Mouse (Mus musculus) liver, embryonic 15.5 days (tissue): ENCODE data around the gene Apoe. TPM values are rescaled to one million over a fixed set of nuclear protein-coding genes. Genes with fewer than 3 reads are reported as not detected.

Source experiments
- ATAC-seq: fragments of 200-750 bp; cut with Nextera tagmentation; 2 replicates; pipeline ENCODE4 v1.8.0; 2017; ENCODE audit warnings: moderate number of reproducible peaks, mild to moderate bottlenecking, moderate library complexity; ENCODE audit not compliant: insufficient read depth
- H3K27ac ChIP-seq: fragments of 300-500 bp; sonication (generic); replicated peaks from 2 replicates; pipeline ENCODE4 v1.5.1; 2015; ENCODE audit warnings: mild to moderate bottlenecking, inconsistent platforms
- H3K27me3 ChIP-seq: fragments of 300-500 bp; sonication (generic); 2 replicates; pipeline ENCODE4 v1.6.1; 2015; ENCODE audit warnings: mild to moderate bottlenecking, inconsistent platforms
- H3K36me3 ChIP-seq: fragments of 300-500 bp; sonication (generic); replicated peaks from 2 replicates; pipeline ENCODE4 v1.6.1; 2015; ENCODE audit warnings: moderate library complexity, mild to moderate bottlenecking, inconsistent platforms
- H3K4me1 ChIP-seq: fragments of 300-500 bp; sonication (generic); replicated peaks from 2 replicates; pipeline ENCODE4 v1.6.1; 2015; ENCODE audit warnings: inconsistent platforms
- H3K4me2 ChIP-seq: fragments of 300-500 bp; sonication (generic); 2 replicates; pipeline ENCODE4 v1.6.1; 2015; ENCODE audit warnings: moderate library complexity, mild to moderate bottlenecking, inconsistent platforms
- H3K4me3 ChIP-seq: fragments of 300-500 bp; sonication (generic); replicated peaks from 2 replicates; pipeline ENCODE4 v1.5.1; 2015; ENCODE audit warnings: mild to moderate bottlenecking, inconsistent platforms
- H3K9ac ChIP-seq: fragments of 300-500 bp; sonication (generic); 2 replicates; pipeline ENCODE4 v1.6.1; 2015; ENCODE audit warnings: moderate library complexity, mild to moderate bottlenecking, inconsistent platforms
- H3K9me3 ChIP-seq: fragments of 300-500 bp; sonication (generic); replicated peaks from 2 replicates; pipeline ENCODE4 v1.6.1; 2016; ENCODE audit warnings: inconsistent platforms
- WGBS: fragments of 180-500 bp; shearing (Covaris S2); methylation state at CpG from one replicate; pipeline ENCODE4 v1.1.7; 2015; ENCODE audit warnings: mixed read lengths; ENCODE audit not compliant: insufficient replicate concordance; 5-methylcytosine and 5-hydroxymethylcytosine counted together
- polyA plus RNA-seq: library from polyadenylated mRNA; unstranded; fragments of >200 nt; fragmentation: Nextera tagmentation; extraction: Ambion mirVana; gene quantifications from 2 replicates; pipeline ENCODE4 v1.2.1, GENCODE M21; 2015

Apoe gene
- polyA plus RNA-seq, 1 experiment from 2014 or later, result 2,704 TPM

DNA sequence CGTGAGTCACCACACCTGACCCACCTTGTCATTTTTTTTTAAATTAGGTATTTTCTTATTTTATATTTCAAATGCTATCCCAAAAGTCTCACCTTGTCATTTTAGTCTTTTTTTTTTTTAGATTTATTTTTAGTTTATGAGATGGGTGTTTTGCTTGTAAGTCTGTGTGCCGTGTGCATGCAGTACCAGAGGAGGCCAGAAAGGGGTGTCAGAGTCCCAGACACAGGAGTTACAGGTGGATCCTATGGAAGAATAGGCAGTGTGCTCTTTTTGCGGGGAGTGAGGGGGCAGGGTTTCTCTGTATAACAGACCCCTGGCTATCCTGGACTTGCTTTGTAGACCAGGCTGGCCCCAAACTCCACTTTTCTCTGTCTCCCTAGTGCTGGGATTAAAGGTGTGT is 39.8 kb upstream of the Apoe start:
- Histone ChIP-seq H3K4me2 (no peak overlapping the region), H3K4me3 (no peak overlapping the region), H3K9ac (no peak overlapping the region), H3K27ac (no peak overlapping the region), H3K27me3 (no peaks in the 10 kb centered on the region), H3K36me3 (peaks cover 4% of the 10 kb centered on the region), H3K4me1 (peaks cover 47% of the 10 kb centered on the region), H3K9me3 (no peaks in the 10 kb centered on the region)
- WGBS, result 80% methylated on average over 3 of the region's 3 CpGs
- ATAC-seq, result no peak

DNA sequence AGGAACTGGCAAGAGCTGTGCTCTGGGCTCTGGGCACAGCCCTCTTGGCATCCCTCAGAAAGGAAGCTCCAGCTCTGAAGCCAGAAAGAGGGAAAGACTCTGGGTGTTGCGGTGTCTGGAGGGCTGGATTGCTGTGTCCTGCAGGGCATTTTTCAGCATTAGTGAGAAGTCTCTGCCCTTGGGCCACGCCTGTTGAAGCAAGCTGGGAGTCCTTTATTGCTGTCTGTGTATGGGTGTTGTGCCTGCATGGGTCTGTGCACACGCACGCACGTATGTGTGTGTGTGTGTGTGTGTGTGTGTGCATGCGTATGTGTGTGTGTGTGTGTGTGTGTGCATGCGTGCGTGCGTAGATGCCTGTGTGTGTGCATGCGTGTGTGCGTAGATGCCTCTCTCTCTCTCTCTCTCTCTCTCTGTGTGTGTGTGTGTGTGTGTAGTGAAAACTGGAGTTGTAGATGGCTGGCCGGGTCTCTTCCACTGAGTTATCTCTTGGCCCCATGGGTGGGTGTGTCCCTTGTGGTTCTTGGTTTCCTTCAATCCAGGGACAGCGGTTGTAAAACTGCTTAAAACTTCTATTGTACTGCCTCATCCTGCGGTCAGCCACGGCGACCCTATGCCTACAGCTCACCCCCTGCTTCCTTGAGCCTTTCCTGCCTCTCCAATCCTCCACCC is 37.5 kb upstream of the Apoe start:
- peak overlapping the region; percentile 83 for H3K27ac ChIP-seq
- H3K36me3 ChIP-seq, result peaks cover 4% of the 10 kb centered on the region
- whole genome bisulfite sequencing, result 19% methylated on average over 16 of the region's 16 CpGs
- H3K9ac ChIP-seq, result peak overlapping the region; percentile 10; the same call in 1 of the 2 replicates
- peaks cover 39% of the 10 kb centered on the region for H3K4me1 ChIP-seq
- no peaks in the 10 kb centered on the region for H3K27me3 ChIP-seq
- H3K4me3 ChIP-seq, result no peak overlapping the region; the same call in 1 of the 2 replicates
- ATAC-seq, result peak; percentile 84
- H3K4me2 ChIP-seq, result peak overlapping the region; percentile 59
- H3K9me3 ChIP-seq, result no peaks in the 10 kb centered on the region

- Histone ChIP-seq H3K36me3 (peaks cover 16% of the 10 kb centered on the region), H3K27ac (no peak overlapping the region), H3K9ac (no peak overlapping the region), H3K9me3 (no peaks in the 10 kb centered on the region), H3K27me3 (no peaks in the 10 kb centered on the region), H3K4me2 (no peak overlapping the region), H3K4me3 (no peak overlapping the region), H3K4me1 (peaks cover 35% of the 10 kb centered on the region)
- 78% methylated on average over 10 of the region's 10 CpGs for WGBS
- no peak for ATAC-seq
Measured at GRCm38 (mm10) chr7:19734178-19734666, 35.2 kb upstream of the Apoe start.

DNA sequence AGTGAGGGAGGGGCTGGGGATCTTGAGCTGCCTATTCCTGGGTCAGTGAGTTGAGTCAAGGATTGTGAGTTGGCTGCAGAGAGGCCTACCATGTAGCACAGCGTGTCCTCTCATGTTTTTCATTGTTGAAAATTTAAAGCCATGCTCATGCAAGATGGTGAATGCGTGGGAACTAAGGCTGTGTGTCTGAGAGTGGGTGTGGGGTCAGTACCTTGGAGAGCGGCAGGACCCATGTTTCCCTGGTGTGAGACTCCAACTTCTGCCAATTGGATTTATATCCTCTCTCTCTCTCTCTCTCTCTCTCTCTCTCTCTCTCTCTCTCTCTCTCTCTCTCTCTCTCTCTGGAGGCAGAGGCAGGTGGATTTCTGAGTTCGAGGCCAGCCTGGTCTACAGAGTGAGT is 27.6 kb upstream of the Apoe start:
- Histone ChIP-seq H3K4me3 (no peak overlapping the region), H3K36me3 (peaks cover 11% of the 10 kb centered on the region; the same call in 1 of the 2 replicates), H3K4me1 (peaks cover 12% of the 10 kb centered on the region), H3K27ac (no peak overlapping the region), H3K9ac (no peak overlapping the region), H3K4me2 (no peak overlapping the region), H3K27me3 (no peaks in the 10 kb centered on the region), H3K9me3 (no peaks in the 10 kb centered on the region)
- WGBS, result 65% methylated on average over 4 of the region's 4 CpGs
- no peak for ATAC-seq

DNA sequence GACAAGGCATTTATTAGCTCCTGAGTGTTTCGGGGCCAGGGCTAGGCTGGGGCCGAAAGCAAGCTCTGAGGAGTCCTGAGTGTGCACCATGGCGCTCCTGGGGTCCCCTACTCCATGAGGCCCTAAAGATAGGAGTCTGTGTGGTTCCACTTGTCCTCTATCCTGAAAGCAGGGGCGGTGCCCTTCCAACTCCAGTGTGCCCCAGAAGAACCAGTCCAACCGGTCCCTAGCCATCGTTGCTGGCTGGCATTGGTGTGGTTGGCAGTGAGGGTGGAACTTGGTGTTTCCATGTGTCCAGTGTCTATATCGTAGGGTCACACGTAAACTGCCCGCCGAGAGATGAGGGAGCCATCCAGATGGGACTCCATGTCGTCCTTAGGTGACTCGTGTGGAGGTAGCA is 25.2 kb upstream of the Apoe start:
- H3K36me3 ChIP-seq, result no peaks in the 10 kb centered on the region; the same call in 1 of the 2 replicates
- ATAC-seq, result no peak

DNA sequence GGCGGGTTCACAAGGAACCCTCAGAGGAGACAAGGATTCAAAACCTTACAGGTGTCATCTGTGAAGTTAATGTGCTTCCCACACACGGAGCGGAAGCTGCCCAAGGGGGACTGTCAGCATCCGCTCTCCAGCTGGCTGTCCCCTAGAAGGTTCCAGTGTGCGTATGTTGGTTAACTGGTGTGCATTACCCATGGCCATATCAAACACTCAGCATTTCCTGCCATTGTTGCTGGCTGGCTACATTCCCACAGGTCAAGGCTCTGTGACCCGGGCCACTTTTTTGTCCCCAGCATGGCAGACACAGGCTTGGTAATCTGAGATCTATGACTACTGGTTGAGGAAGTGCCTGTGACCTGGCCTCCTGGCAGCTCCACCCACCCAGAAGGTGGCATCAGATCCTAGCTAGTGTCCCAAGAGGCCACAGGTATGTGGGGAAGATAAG is 23.8 kb upstream of the Apoe start:
- 0 out of 2 replicates have a peak, but pooled peaks have one; percentile 18 for ATAC-seq
- H3K4me3 ChIP-seq, result no peak overlapping the region
- peaks cover 12% of the 10 kb centered on the region for H3K4me1 ChIP-seq
- H3K9me3 ChIP-seq, result no peaks in the 10 kb centered on the region
- H3K36me3 ChIP-seq, result no peaks in the 10 kb centered on the region; the same call in 1 of the 2 replicates
- H3K27ac ChIP-seq, result no peak overlapping the region
- H3K9ac ChIP-seq, result no peak overlapping the region
- 41% methylated on average over 6 of the region's 6 CpGs for WGBS
- H3K4me2 ChIP-seq, result no peak overlapping the region
- H3K27me3 ChIP-seq, result no peaks in the 10 kb centered on the region

More for the DNA sequence above, 25.2 kb upstream of the Apoe start:
- no peak overlapping the region for H3K4me2 ChIP-seq
- H3K9me3 ChIP-seq, result no peaks in the 10 kb centered on the region
- no peaks in the 10 kb centered on the region for H3K27me3 ChIP-seq
- H3K4me3 ChIP-seq, result no peak overlapping the region
- H3K27ac ChIP-seq, result no peak overlapping the region
- H3K9ac ChIP-seq, result no peak overlapping the region
- 84% methylated on average over 12 of the region's 12 CpGs for WGBS
- H3K4me1 ChIP-seq, result peaks cover 12% of the 10 kb centered on the region

GRCm38 (mm10) chr7:19719200-19719599 is 20.2 kb upstream of the Apoe start:
- no peak overlapping the region for H3K9ac ChIP-seq
- no peaks in the 10 kb centered on the region for H3K9me3 ChIP-seq
- WGBS, result 57% methylated on average over 4 of the region's 4 CpGs
- no peak for ATAC-seq
- no peak overlapping the region for H3K4me2 ChIP-seq
- H3K36me3 ChIP-seq, result no peaks in the 10 kb centered on the region; the same call in 1 of the 2 replicates
- no peak overlapping the region for H3K4me3 ChIP-seq
- H3K27me3 ChIP-seq, result no peaks in the 10 kb centered on the region
- peaks cover 35% of the 10 kb centered on the region for H3K4me1 ChIP-seq
- no peak overlapping the region for H3K27ac ChIP-seq

- Histone ChIP-seq H3K9me3 (no peaks in the 10 kb centered on the region), H3K4me3 (no peak overlapping the region), H3K4me1 (peaks cover 42% of the 10 kb centered on the region), H3K27me3 (no peaks in the 10 kb centered on the region), H3K4me2 (no peak overlapping the region), H3K9ac (no peak overlapping the region), H3K27ac (no peak overlapping the region), H3K36me3 (peaks cover 5% of the 10 kb centered on the region)
- 71% methylated on average over 5 of the region's 5 CpGs for WGBS
- ATAC-seq, result no peak
Measured at GRCm38 (mm10) chr7:19718297-19718952, 19.4 kb upstream of the Apoe start.

DNA sequence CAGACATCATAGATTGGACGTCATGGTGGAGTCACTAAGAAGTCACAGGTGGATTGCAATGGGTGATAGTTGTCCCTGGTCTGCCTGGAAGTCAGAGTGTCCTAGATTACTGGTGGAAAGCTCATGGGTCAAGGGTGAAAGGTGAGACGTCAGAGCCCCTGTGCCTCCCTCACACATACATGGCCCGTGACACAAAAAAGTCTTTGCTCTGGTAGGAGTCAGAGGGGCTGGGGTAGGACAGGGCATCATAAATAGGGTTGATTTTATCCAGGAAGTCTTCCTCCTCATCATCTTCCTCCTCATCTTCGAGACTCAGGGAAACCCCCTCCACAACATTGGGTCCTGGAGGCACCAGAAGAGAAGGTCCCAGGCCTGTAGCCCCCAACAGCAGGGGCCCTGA is 18.4 kb upstream of the Apoe start:
- H3K27ac ChIP-seq, result no peak overlapping the region
- H3K4me2 ChIP-seq, result no peak overlapping the region
- H3K4me1 ChIP-seq, result peaks cover 40% of the 10 kb centered on the region
- H3K9me3 ChIP-seq, result no peaks in the 10 kb centered on the region
- H3K9ac ChIP-seq, result no peak overlapping the region
- H3K4me3 ChIP-seq, result no peak overlapping the region
- peaks cover 15% of the 10 kb centered on the region for H3K36me3 ChIP-seq
- no peaks in the 10 kb centered on the region for H3K27me3 ChIP-seq
- no peak for ATAC-seq
- 66% methylated on average over 4 of the region's 4 CpGs for WGBS

GRCm38 (mm10) chr7:19716822-19717221 is 17.8 kb upstream of the Apoe start:
- Histone ChIP-seq H3K36me3 (peaks cover 20% of the 10 kb centered on the region), H3K27ac (peak overlapping the region; percentile 87; the same call in 1 of the 2 replicates), H3K4me2 (peak overlapping the region; percentile 88), H3K27me3 (no peaks in the 10 kb centered on the region), H3K9ac (no peak overlapping the region), H3K4me3 (peak overlapping the region; percentile 67), H3K4me1 (peaks cover 39% of the 10 kb centered on the region), H3K9me3 (no peaks in the 10 kb centered on the region)
- WGBS, result 71% methylated on average over 2 of the region's 2 CpGs
- no peak for ATAC-seq

DNA sequence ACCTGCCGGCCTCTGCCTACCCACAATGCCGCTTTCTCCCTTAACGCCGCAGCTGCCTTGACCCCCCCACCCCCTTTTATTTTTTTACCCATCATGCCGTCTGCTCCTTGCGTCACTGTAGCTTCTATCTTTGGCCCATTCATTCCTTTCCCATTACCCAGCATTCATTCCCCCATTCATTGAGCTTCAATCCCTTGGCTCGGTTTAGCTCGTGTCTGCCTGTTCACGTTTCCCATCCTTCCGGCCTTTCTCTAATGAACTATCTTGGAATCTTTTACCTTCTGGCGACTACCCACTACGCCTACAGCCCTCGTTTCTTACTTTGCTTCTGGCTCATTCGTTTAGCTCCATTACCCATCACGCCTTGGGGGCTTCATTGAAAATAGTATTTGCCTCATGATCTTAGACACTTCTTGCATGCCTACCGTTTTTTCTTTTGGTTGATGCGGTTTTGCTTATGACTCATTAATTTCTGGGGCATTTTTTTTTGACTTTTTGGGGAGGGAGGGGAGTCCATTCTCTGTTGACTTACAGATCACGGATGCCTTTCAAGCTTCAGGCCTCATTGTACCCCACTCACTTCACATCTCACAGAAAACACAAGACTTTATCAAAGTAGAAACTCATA is 17.2 kb upstream of the Apoe start:
- H3K27me3 ChIP-seq, result no peaks in the 10 kb centered on the region
- no peak for ATAC-seq
- peak overlapping the region; percentile 56 for H3K9ac ChIP-seq
- peak overlapping the region; percentile 67 for H3K4me3 ChIP-seq
- H3K4me1 ChIP-seq, result peaks cover 39% of the 10 kb centered on the region
- 6% methylated on average over 18 of the region's 18 CpGs for WGBS
- H3K36me3 ChIP-seq, result peaks cover 26% of the 10 kb centered on the region
- no peaks in the 10 kb centered on the region for H3K9me3 ChIP-seq
- H3K27ac ChIP-seq, result peak overlapping the region; percentile 87
- H3K4me2 ChIP-seq, result peak overlapping the region; percentile 88
